Mouse (Mus musculus) bone marrow, adult 2 months (tissue): ENCODE results near the gene 1700025G04Rik.

Source experiments
- CTCF ChIP-seq: fragments of 200-500 bp; IDR thresholded peaks from 2 replicates; pipeline ENCODE4 v1.5.1; 2011; ENCODE audit warnings: low read length, control low read depth; ENCODE audit not compliant: control insufficient read depth, insufficient read depth
- POLR2A ChIP-seq: fragments of 200-500 bp; IDR thresholded peaks from 2 replicates; pipeline ENCODE4 v1.6.1; 2011; ENCODE audit warnings: low read depth, mild to moderate bottlenecking, control low read depth, low read length, borderline replicate concordance; ENCODE audit not compliant: control insufficient read depth

DNA sequence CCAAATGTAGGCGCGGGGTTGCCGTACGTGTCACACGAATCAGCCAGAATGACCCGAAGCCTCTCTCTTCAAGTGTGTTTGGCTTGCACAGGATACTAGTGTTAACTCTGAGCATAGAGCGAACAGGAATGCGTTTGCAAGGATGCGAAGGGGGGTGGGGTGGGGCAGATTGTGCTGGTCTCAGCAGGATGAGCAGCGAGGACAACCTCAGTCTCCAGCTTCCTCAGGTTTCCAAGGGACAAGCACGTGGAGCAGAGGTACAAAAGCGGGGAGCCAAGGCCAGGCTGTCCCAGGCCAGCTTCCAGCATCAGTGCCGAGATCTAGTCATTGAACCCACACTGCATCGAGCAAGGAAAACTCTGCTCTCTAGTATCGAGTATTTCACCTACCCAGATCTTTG is 111.2 kb downstream of the 1700025G04Rik start:
- TF ChIP-seq CTCF (no peak), POLR2A (no peak)
